Mouse (Mus musculus) liver, embryonic 14.5 days (tissue): Measurements from ENCODE around the gene Rpl23a.

Experiments
- CTCF ChIP-seq: IDR thresholded peaks from 2 replicates; pipeline ENCODE4 v1.5.1; 2016; ENCODE audit warnings: antibody characterized with exemption, low read depth, control low read depth
- EP300 ChIP-seq: IDR thresholded peaks from 2 replicates; pipeline ENCODE4 v1.6.1; 2016; ENCODE audit warnings: antibody characterized with exemption, low read depth

DNA sequence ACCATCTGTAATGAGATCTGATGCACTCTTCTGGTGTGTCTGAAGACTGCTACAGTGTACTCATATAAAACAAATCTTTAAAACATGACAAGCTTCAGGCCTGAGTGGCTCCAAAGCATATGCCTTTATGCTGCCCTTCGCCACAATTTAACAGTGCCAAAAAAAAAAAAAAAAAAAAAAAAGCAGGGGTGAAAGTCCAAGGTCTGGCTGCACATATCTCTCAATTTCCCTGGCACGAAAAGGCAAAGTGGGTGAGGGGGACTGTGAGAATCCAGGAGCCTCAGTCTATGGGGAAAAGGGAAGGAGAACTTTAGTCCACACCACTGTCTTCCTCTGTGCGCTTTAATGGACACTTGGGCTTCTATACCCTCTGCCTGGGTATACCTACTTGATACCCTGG, 19.0 kb upstream of the Rpl23a start:
- no peak for TF ChIP-seq CTCF
- TF ChIP-seq EP300 = no peak
